Mouse (Mus musculus): ENCODE results near the gene Anpep.

The Anpep gene

GRCm38 (mm10) chr7:79860811-79861210, at the start of gene Anpep:
Gene Anpep, minus strand, starts transcription at chr7:79861059.
- DNase-seq (ENCODE audit: low read depth in 1 of 2, low spot score in 2 of 2), result no peak

- DNase-seq (ENCODE audit: low read depth in 1 of 2, low spot score in 2 of 2), result no peak
Observed at GRCm38 (mm10) chr7:79907356-79907755, 46.5 kb upstream of the Anpep start.

- DNase-seq (ENCODE audit: low read depth in 1 of 2, low spot score in 2 of 2), result no peak
Observed at GRCm38 (mm10) chr7:79906914-79907313, 46.1 kb upstream of the Anpep start.

GRCm38 (mm10) chr7:79905193-79905592, 44.3 kb upstream of the Anpep start:
- no peak for DNase-seq (ENCODE audit: low read depth in 1 of 2, low spot score in 2 of 2)

- no peak for DNase-seq (ENCODE audit: low read depth in 1 of 2, low spot score in 2 of 2)
Observed at GRCm38 (mm10) chr7:79903160-79903792, 42.4 kb upstream of the Anpep start.

GRCm38 (mm10) chr7:79900753-79901152, 39.9 kb upstream of the Anpep start:
- no peak for DNase-seq (ENCODE audit: low read depth in 1 of 2, low spot score in 2 of 2)

GRCm38 (mm10) chr7:79895225-79895624, 34.4 kb upstream of the Anpep start:
- DNase-seq (ENCODE audit: low read depth in 1 of 2, low spot score in 2 of 2), result no peak

- no peak for DNase-seq (ENCODE audit: low read depth in 1 of 2, low spot score in 2 of 2)
Observed at GRCm38 (mm10) chr7:79894790-79895189, 33.9 kb upstream of the Anpep start.

GRCm38 (mm10) chr7:79892576-79893428, 31.9 kb upstream of the Anpep start:
- no peak for DNase-seq (ENCODE audit: low read depth in 1 of 2, low spot score in 2 of 2)

GRCm38 (mm10) chr7:79890436-79891221, 29.8 kb upstream of the Anpep start:
- DNase-seq (ENCODE audit: low read depth in 1 of 2, low spot score in 2 of 2), result no peak

GRCm38 (mm10) chr7:79888603-79889002, 27.7 kb upstream of the Anpep start:
- no peak for DNase-seq (ENCODE audit: low read depth in 1 of 2, low spot score in 2 of 2)

- no peak for DNase-seq (ENCODE audit: low read depth in 1 of 2, low spot score in 2 of 2)
Observed at GRCm38 (mm10) chr7:79883613-79884334, 22.9 kb upstream of the Anpep start.

GRCm38 (mm10) chr7:79881901-79882300, 21.0 kb upstream of the Anpep start:
- no peak for DNase-seq (ENCODE audit: low read depth in 1 of 2, low spot score in 2 of 2)

GRCm38 (mm10) chr7:79880998-79881397, 20.1 kb upstream of the Anpep start:
- DNase-seq (ENCODE audit: low read depth in 1 of 2, low spot score in 2 of 2), result no peak

GRCm38 (mm10) chr7:79880033-79880432, 19.2 kb upstream of the Anpep start:
- DNase-seq (ENCODE audit: low read depth in 1 of 2, low spot score in 2 of 2), result no peak

GRCm38 (mm10) chr7:79878455-79879025, 17.7 kb upstream of the Anpep start:
- DNase-seq (ENCODE audit: low read depth in 1 of 2, low spot score in 2 of 2), result no peak

GRCm38 (mm10) chr7:79873407-79873806, 12.5 kb upstream of the Anpep start:
- DNase-seq (ENCODE audit: low read depth in 1 of 2, low spot score in 2 of 2), result no peak

GRCm38 (mm10) chr7:79871797-79872345, 11.0 kb upstream of the Anpep start:
- DNase-seq (ENCODE audit: low read depth in 1 of 2, low spot score in 2 of 2), result no peak

- no peak for DNase-seq (ENCODE audit: low read depth in 1 of 2, low spot score in 2 of 2)
Observed at GRCm38 (mm10) chr7:79869072-79869719, 8.3 kb upstream of the Anpep start.

GRCm38 (mm10) chr7:79868475-79868874, 7.6 kb upstream of the Anpep start:
- DNase-seq (ENCODE audit: low read depth in 1 of 2, low spot score in 2 of 2), result no peak

All from monocyte, adult 2 months (primary cell).